Mouse (Mus musculus): ENCODE results near the gene Ssbp3. TPM values are rescaled to one million over a fixed set of nuclear protein-coding genes. Genes with fewer than 3 reads are reported as not detected.
A peak's percentile ranks its signal among the peaks of the same experiment; 100 is the strongest.

Gene Ssbp3
- total and polyA plus RNA-seq, 2 experiments from 2014 or later = 108 to 155 TPM

- Histone ChIP-seq H3K9ac (replicated peaks; ENCODE audit: low read length) (no peak overlapping the region), H3K27ac (peak overlapping the region; percentile 45; the same call in 1 of the 2 replicates), H3K27me3 (ENCODE audit: insufficient read depth, low read length) (no peaks in the 10 kb centered on the region), H3K4me3 (ENCODE audit: low read length) (no peak overlapping the region), H3K9me3 (ENCODE audit: low read length) (no peaks in the 10 kb centered on the region), H3K4me1 (ENCODE audit: insufficient read depth, low read length) (peaks cover 45% of the 10 kb centered on the region), H3K4me2 (ENCODE audit: low read depth, low read length) (no peak overlapping the region), H3K36me3 (ENCODE audit: insufficient read depth, low read length) (no peaks in the 10 kb centered on the region)
- WGBS = 34% methylated on average over 5 of the region's 5 CpGs
- ATAC-seq (no peak), DNase-seq (ENCODE audit: low spot score) (peak; percentile 68)
- TF ChIP-seq CTCF (IDR thresholded peaks at IDR 0.05; ENCODE audit: low read depth) = no peak
Measured at GRCm38 (mm10) chr4:106953760-106954159, 43.3 kb downstream of the Ssbp3 start.

- DNase-seq (ENCODE audit: low spot score) (peak; percentile 66), ATAC-seq (peak; percentile 61)
- peaks cover 56% of the 10 kb centered on the region for H3K4me1 ChIP-seq (ENCODE audit: insufficient read depth, low read length)
- no peak for TF ChIP-seq CTCF (IDR thresholded peaks at IDR 0.05; ENCODE audit: low read depth)
- WGBS = 23% methylated on average over 19 of the region's 19 CpGs
- H3K4me3 ChIP-seq (ENCODE audit: low read length) = no peak overlapping the region
- H3K9me3 ChIP-seq (ENCODE audit: low read length) = no peaks in the 10 kb centered on the region
- H3K9ac ChIP-seq (replicated peaks; ENCODE audit: low read length) = no peak overlapping the region
- H3K4me2 ChIP-seq (ENCODE audit: low read depth, low read length) = no peak overlapping the region; the same call in 1 of the 2 replicates
- H3K36me3 ChIP-seq (ENCODE audit: insufficient read depth, low read length) = no peaks in the 10 kb centered on the region
- H3K27me3 ChIP-seq (ENCODE audit: insufficient read depth, low read length) = no peaks in the 10 kb centered on the region
- H3K27ac ChIP-seq = peak overlapping the region; percentile 57
Measured at GRCm38 (mm10) chr4:106955729-106956712, 45.5 kb downstream of the Ssbp3 start.

GRCm38 (mm10) chr4:106958117-106958516 lies 47.6 kb downstream of the Ssbp3 start:
- 88% methylated on average over 2 of the region's 2 CpGs for WGBS
- peaks cover 52% of the 10 kb centered on the region for H3K4me1 ChIP-seq (ENCODE audit: insufficient read depth, low read length)

GRCm38 (mm10) chr4:106958561-106958960 lies 48.1 kb downstream of the Ssbp3 start:
- H3K36me3 ChIP-seq (ENCODE audit: insufficient read depth, low read length) = no peaks in the 10 kb centered on the region
- ATAC-seq (no peak), DNase-seq (ENCODE audit: low spot score) (no peak)
- no peak overlapping the region for H3K4me3 ChIP-seq (ENCODE audit: low read length)
- H3K4me1 ChIP-seq (ENCODE audit: insufficient read depth, low read length) = peaks cover 49% of the 10 kb centered on the region
- H3K9ac ChIP-seq (replicated peaks; ENCODE audit: low read length) = no peak overlapping the region
- H3K9me3 ChIP-seq (ENCODE audit: low read length) = no peaks in the 10 kb centered on the region
- no peaks in the 10 kb centered on the region for H3K27me3 ChIP-seq (ENCODE audit: insufficient read depth, low read length)
- 77% methylated on average over 3 of the region's 3 CpGs for WGBS
- no peak for TF ChIP-seq CTCF (IDR thresholded peaks at IDR 0.05; ENCODE audit: low read depth)
- no peak overlapping the region for H3K27ac ChIP-seq
- no peak overlapping the region for H3K4me2 ChIP-seq (ENCODE audit: low read depth, low read length)

More at GRCm38 (mm10) chr4:106958117-106958516, 47.6 kb downstream of the Ssbp3 start:
- H3K9ac ChIP-seq (replicated peaks; ENCODE audit: low read length) = no peak overlapping the region
- ATAC-seq (no peak), DNase-seq (ENCODE audit: low spot score) (no peak)
- no peak overlapping the region for H3K4me3 ChIP-seq (ENCODE audit: low read length)
- H3K27me3 ChIP-seq (ENCODE audit: insufficient read depth, low read length) = no peaks in the 10 kb centered on the region
- H3K4me2 ChIP-seq (ENCODE audit: low read depth, low read length) = no peak overlapping the region
- TF ChIP-seq CTCF (IDR thresholded peaks at IDR 0.05; ENCODE audit: low read depth) = no peak
- H3K27ac ChIP-seq = no peak overlapping the region
- H3K36me3 ChIP-seq (ENCODE audit: insufficient read depth, low read length) = no peaks in the 10 kb centered on the region
- no peaks in the 10 kb centered on the region for H3K9me3 ChIP-seq (ENCODE audit: low read length)

- no peak for TF ChIP-seq CTCF (IDR thresholded peaks at IDR 0.05; ENCODE audit: low read depth)
- 57% methylated on average over 12 of the region's 12 CpGs for WGBS
- peak overlapping the region; percentile 42; the same call in 1 of the 2 replicates for H3K27ac ChIP-seq
- no peak overlapping the region for H3K4me2 ChIP-seq (ENCODE audit: low read depth, low read length)
- ATAC-seq = no peak
- H3K36me3 ChIP-seq (ENCODE audit: insufficient read depth, low read length) = no peaks in the 10 kb centered on the region
- DNase-seq (ENCODE audit: low spot score) = peak; percentile 46
- no peak overlapping the region for H3K4me3 ChIP-seq (ENCODE audit: low read length)
- no peak overlapping the region for H3K9ac ChIP-seq (replicated peaks; ENCODE audit: low read length)
- peaks cover 44% of the 10 kb centered on the region for H3K4me1 ChIP-seq (ENCODE audit: insufficient read depth, low read length)
- no peaks in the 10 kb centered on the region for H3K9me3 ChIP-seq (ENCODE audit: low read length)
- no peaks in the 10 kb centered on the region for H3K27me3 ChIP-seq (ENCODE audit: insufficient read depth, low read length)
Measured at GRCm38 (mm10) chr4:106959506-106960302, 49.2 kb downstream of the Ssbp3 start.

- Histone ChIP-seq H3K36me3 (ENCODE audit: insufficient read depth, low read length) (no peaks in the 10 kb centered on the region), H3K9ac (replicated peaks; ENCODE audit: low read length) (no peak overlapping the region), H3K27me3 (ENCODE audit: insufficient read depth, low read length) (no peaks in the 10 kb centered on the region), H3K9me3 (ENCODE audit: low read length) (no peaks in the 10 kb centered on the region), H3K4me3 (ENCODE audit: low read length) (no peak overlapping the region), H3K4me2 (ENCODE audit: low read depth, low read length) (no peak overlapping the region), H3K4me1 (ENCODE audit: insufficient read depth, low read length) (peaks cover 38% of the 10 kb centered on the region), H3K27ac (peak overlapping the region; percentile 42; the same call in 1 of the 2 replicates)
- no peak for TF ChIP-seq CTCF (IDR thresholded peaks at IDR 0.05; ENCODE audit: low read depth)
- 83% methylated on average over 2 of the region's 2 CpGs for WGBS
- ATAC-seq = no peak
- DNase-seq (ENCODE audit: low spot score) = no peak
Measured at GRCm38 (mm10) chr4:106960476-106960875, 50.0 kb downstream of the Ssbp3 start.

Data from hindbrain, postnatal 0 days (tissue).